Mouse (Mus musculus) lung, embryonic 16.5 days (tissue): ENCODE data around the gene Tut1. TPM values are rescaled to one million over a fixed set of nuclear protein-coding genes. Genes with fewer than 3 reads are reported as not detected.
"Not testable (repeated sequence)": the region's sequence is repeated elsewhere in the genome, so short reads cannot be mapped to it uniquely, and the experiment has no call there.

Source experiments
- ATAC-seq: fragments of 200-750 bp; cut with Nextera tagmentation; 2 replicates; pipeline ENCODE4 v1.8.0; 2017; ENCODE audit warnings: low read depth, mild to moderate bottlenecking, moderate library complexity
- H3K27ac ChIP-seq: fragments of 300-500 bp; sonication (generic); 2 replicates; pipeline ENCODE4 v1.5.1; 2014; ENCODE audit warnings: mild to moderate bottlenecking, control low read depth, low read length
- H3K27me3 ChIP-seq: fragments of 300-500 bp; sonication (generic); 2 replicates; pipeline ENCODE4 v1.6.1; 2014; ENCODE audit warnings: low read depth, low read length, mixed read lengths; ENCODE audit not compliant: control insufficient read depth, insufficient read depth
- H3K36me3 ChIP-seq: fragments of 300-500 bp; sonication (generic); 2 replicates; pipeline ENCODE4 v1.6.1; 2014; ENCODE audit warnings: low read length; ENCODE audit not compliant: control insufficient read depth, insufficient read depth
- H3K4me1 ChIP-seq: fragments of 300-500 bp; sonication (generic); replicated peaks from 2 replicates; pipeline ENCODE4 v1.6.1; 2014; ENCODE audit warnings: low read length, mixed read lengths; ENCODE audit not compliant: control insufficient read depth, insufficient read depth
- H3K4me2 ChIP-seq: fragments of 300-500 bp; sonication (generic); 2 replicates; pipeline ENCODE4 v1.6.1; 2014; ENCODE audit warnings: low read depth, low read length, control low read depth
- H3K4me3 ChIP-seq: fragments of 300-500 bp; sonication (generic); 2 replicates; pipeline ENCODE4 v1.5.1; 2014; ENCODE audit warnings: mild to moderate bottlenecking, low read length, control low read depth
- H3K9ac ChIP-seq: fragments of 300-500 bp; sonication (generic); 2 replicates; pipeline ENCODE4 v1.6.1; 2014; ENCODE audit warnings: low read length, control low read depth
- H3K9me3 ChIP-seq: fragments of 300-500 bp; sonication (generic); 2 replicates; pipeline ENCODE4 v1.6.1; 2016; ENCODE audit warnings: low read length; ENCODE audit not compliant: control insufficient read depth
- WGBS: fragments of 180-500 bp; shearing (Covaris S2); extraction: QIAGEN DNeasy Blood & Tissue Kit; methylation state at CpG from one replicate; pipeline ENCODE4 v1.1.7; 2014; 5-methylcytosine and 5-hydroxymethylcytosine counted together
- polyA plus RNA-seq: library from polyadenylated mRNA; unstranded; fragments of >200 nt; fragmentation: Nextera tagmentation; extraction: Ambion mirVana; gene quantifications from 2 replicates; pipeline ENCODE4 v1.2.1, GENCODE M21; 2015

Tut1 gene
- polyA plus RNA-seq, 1 experiment from 2014 or later: 27.5 TPM

DNA sequence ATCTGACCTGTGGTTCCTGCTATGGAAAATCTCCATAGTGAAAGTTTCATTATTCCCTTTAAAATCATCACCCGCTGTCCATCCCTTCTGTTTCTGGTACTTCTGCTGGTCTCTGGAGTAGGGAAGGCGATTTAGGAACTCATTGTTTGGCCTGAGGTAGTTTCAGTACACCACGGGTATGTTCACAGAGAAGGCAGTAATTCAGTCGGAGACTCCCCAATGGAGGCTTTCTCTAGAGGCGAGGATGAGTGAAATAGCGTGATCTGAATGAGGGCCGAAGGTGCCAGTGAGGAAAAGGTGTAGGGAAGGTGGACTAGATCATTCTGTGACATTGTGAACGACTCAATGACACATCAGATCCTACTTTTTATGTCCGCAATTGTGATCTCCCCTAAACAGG is 524 bp downstream of the Tut1 start:
- Histone ChIP-seq H3K9ac (peak overlapping the region; percentile 81), H3K36me3 (peaks cover 37% of the 10 kb centered on the region), H3K27ac (peak overlapping the region; percentile 76), H3K9me3 (no peaks in the 10 kb centered on the region), H3K4me2 (peak overlapping the region; percentile 71), H3K27me3 (no peaks in the 10 kb centered on the region), H3K4me3 (peak overlapping the region; percentile 79), H3K4me1 (peaks cover 11% of the 10 kb centered on the region)
- 5% methylated on average over 9 of the region's 9 CpGs for WGBS
- ATAC-seq: no peak

DNA sequence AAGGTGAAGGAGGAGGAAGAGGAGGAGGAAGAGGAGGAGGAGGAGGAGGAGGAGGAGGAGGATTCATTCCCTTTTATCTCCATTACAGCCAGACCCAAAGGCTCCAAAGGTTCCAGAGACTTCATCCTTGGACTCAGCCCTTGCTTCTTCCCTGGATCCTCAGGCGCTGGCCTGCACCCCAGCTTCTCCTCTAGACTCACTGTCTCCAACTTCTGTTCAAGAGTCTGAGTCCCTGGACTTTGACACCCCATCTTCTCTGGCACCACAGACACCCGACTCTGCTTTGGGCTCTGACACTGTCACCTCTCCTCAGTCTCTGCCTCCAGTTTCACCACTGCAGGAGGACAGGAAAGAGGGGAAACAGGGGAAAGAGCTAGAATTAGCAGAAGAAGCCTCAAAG is 8.6 kb downstream of the Tut1 start:
- 83% methylated on average over 2 of the region's 2 CpGs for WGBS
- peaks cover 8% of the 10 kb centered on the region for H3K4me1 ChIP-seq
- H3K9ac ChIP-seq: no peak overlapping the region
- no peak overlapping the region for H3K27ac ChIP-seq
- H3K27me3 ChIP-seq: no peaks in the 10 kb centered on the region
- H3K36me3 ChIP-seq: peaks cover 55% of the 10 kb centered on the region
- H3K9me3 ChIP-seq: no peaks in the 10 kb centered on the region
- H3K4me2 ChIP-seq: no peak overlapping the region
- ATAC-seq: no peak
- no peak overlapping the region for H3K4me3 ChIP-seq

DNA sequence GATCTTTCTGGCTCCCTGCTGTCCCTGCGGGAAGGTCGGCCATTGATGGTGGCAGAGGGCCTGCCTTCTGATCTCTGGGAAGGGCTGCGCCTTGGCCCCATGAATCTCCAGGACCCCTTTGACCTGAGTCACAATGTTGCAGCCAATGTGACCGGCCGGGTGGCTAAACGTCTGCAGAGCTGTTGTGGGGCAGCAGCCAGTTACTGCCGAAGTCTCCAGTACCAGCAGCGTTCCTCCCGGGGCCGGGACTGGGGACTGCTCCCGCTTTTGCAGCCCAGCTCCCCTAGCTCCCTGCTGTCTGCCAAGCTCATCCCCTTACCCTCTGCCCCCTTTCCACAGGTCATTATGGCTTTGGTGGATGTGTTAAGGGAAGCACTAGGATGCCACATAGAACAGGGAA is 11.4 kb downstream of the Tut1 start:
- H3K9ac ChIP-seq: no peak overlapping the region; the same call in 1 of the 2 replicates

DNA sequence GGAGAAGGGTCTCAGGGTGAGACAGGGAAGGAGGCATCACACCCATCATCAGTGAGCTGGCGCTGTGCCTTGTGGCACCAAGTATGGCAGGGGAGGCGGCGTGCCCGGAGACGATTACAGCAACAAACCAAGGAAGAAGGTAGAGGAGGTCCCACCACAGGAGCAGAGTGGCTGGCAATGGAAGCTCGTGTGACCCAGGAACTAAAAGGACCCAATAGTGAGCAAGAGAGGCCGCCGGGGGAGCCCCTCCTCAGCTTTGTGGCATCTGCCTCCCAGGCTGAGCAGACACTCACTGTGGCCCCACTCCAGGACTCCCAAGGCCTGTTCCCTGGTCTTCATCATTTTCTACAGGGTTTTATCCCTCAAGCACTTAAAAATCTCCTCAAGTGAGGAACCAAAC is 12.1 kb downstream of the Tut1 start:
- H3K4me1 ChIP-seq: peaks cover 13% of the 10 kb centered on the region
- 66% methylated on average over 8 of the region's 8 CpGs for WGBS
- no peaks in the 10 kb centered on the region for H3K27me3 ChIP-seq
- ATAC-seq: no peak
- H3K9ac ChIP-seq: peak overlapping the region; percentile 65
- H3K9me3 ChIP-seq: no peaks in the 10 kb centered on the region
- peaks cover 54% of the 10 kb centered on the region for H3K36me3 ChIP-seq
- peak overlapping the region; percentile 68 for H3K4me3 ChIP-seq
- H3K4me2 ChIP-seq: peak overlapping the region; percentile 68
- H3K27ac ChIP-seq: peak overlapping the region; percentile 98

More for the DNA sequence above, 11.4 kb downstream of the Tut1 start:
- no peak overlapping the region; the same call in 1 of the 2 replicates for H3K4me3 ChIP-seq
- no peaks in the 10 kb centered on the region for H3K9me3 ChIP-seq
- peaks cover 49% of the 10 kb centered on the region for H3K36me3 ChIP-seq
- H3K4me1 ChIP-seq: peaks cover 13% of the 10 kb centered on the region
- no peak for ATAC-seq
- H3K27me3 ChIP-seq: no peaks in the 10 kb centered on the region
- H3K27ac ChIP-seq: peak overlapping the region; percentile 98; the same call in 1 of the 2 replicates
- 87% methylated on average over 11 of the region's 11 CpGs for WGBS
- H3K4me2 ChIP-seq: no peak overlapping the region

DNA sequence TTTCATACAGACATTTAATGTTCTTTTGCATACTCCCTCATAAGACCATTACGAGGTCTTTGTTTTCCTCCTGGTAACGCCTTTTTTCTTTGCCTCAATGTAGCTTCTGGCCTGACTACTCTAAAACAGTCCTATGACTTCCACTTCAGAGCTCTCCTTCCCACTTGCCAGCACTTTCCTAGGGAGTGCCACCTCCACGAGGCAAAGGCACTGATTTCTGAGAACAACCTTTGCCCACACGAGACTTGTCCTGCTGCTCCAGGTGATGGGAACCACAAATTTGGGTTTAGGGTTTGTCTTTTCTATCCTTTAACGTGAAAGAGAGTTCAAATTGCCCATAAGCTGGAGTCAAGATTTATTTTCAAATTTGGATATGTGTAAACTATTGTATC is 12.5 kb downstream of the Tut1 start:
- Histone ChIP-seq H3K4me2 (peak overlapping the region; percentile 68), H3K4me3 (peak overlapping the region; percentile 68), H3K27me3 (no peaks in the 10 kb centered on the region), H3K9me3 (no peaks in the 10 kb centered on the region), H3K27ac (peak overlapping the region; percentile 98), H3K9ac (peak overlapping the region; percentile 65), H3K36me3 (peaks cover 54% of the 10 kb centered on the region), H3K4me1 (peaks cover 13% of the 10 kb centered on the region)
- WGBS: 28% methylated on average over 5 of the region's 5 CpGs
- no peak for ATAC-seq

DNA sequence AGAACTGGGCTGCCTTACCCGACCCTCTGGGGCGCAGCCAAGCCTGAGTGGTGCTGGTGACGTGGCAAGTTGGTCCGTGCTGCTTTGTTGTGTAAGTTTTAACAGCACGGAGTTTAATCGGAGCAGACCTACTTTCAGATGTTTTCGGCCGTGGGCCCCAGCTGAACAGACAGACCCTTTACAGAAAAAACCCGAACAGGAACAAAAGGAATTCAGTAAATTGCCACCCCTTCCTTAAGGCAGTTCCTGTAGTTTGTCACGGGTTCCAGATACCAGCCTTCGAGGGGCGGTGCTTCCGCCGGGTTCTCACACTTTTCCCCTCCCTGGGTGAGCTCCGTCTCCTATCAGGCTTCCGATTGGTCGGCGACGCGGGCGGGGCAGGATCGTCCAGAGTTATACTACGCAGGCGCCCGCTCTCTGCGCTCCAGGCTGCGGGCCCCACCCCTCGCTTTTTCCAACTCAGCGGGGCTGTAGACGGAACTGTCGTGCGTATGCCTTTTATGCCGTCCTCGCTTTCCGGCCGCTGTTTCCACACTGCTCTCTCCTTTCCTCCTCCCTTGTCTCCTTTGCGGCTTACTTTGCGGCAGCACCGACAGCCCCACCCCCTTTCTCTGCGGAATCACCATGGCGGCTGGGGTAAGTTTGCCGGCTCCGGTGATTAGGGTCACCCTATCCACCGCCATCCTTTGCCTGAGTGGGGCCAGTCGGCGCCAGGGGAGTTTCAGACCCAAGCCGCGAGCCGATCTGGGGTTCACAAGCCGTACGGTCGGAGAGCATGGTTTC is 13.1 kb downstream of the Tut1 start, which contains the start of gene Eef1g:
Eef1g (plus strand) TSS at position 452 of the 783 bp plus-strand sequence.
- H3K4me3 ChIP-seq: peak within 1 kb of the TSS; percentile 83
- peaks cover 57% of the 10 kb centered on the region for H3K36me3 ChIP-seq
- H3K4me1 ChIP-seq: peaks cover 13% of the 10 kb centered on the region
- no peaks in the 10 kb centered on the region for H3K9me3 ChIP-seq
- H3K27ac ChIP-seq: peak within 1 kb of the TSS; percentile 98
- H3K4me2 ChIP-seq: peak within 1 kb of the TSS; percentile 68
- under 1% methylated on average over 52 of the region's 52 CpGs for WGBS
- ATAC-seq: peak; percentile 100
- no peaks in the 10 kb centered on the region for H3K27me3 ChIP-seq
- peak within 1 kb of the TSS; percentile 87 for H3K9ac ChIP-seq

DNA sequence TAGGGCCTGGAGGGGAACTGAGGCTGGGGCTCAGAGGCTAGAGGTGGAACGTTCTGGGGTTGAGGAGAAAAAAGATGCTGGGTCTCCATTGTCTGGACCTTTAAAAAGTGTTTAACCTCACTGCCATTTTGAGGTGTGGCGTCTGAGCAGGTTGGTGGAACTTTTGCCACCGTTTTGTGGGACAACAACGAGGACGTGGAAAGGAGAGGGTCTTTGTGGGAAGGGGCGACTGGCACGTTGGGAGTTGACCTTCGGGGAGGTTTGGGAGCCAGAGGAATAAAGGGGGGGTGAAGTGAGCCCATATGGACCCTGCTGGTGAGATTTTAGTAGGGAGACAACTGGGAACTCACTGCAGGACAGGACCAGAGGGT is 13.7 kb downstream of the Tut1 start:
- no peaks in the 10 kb centered on the region for H3K27me3 ChIP-seq
- H3K4me2 ChIP-seq: peak overlapping the region; percentile 62
- H3K4me3 ChIP-seq: peak overlapping the region; percentile 83
- no peaks in the 10 kb centered on the region for H3K9me3 ChIP-seq
- peaks cover 13% of the 10 kb centered on the region for H3K4me1 ChIP-seq
- no peak for ATAC-seq
- H3K36me3 ChIP-seq: peaks cover 58% of the 10 kb centered on the region
- peak overlapping the region; percentile 76 for H3K27ac ChIP-seq
- H3K9ac ChIP-seq: peak overlapping the region; percentile 87
- 0% methylated on average over 8 of the region's 8 CpGs for WGBS

DNA sequence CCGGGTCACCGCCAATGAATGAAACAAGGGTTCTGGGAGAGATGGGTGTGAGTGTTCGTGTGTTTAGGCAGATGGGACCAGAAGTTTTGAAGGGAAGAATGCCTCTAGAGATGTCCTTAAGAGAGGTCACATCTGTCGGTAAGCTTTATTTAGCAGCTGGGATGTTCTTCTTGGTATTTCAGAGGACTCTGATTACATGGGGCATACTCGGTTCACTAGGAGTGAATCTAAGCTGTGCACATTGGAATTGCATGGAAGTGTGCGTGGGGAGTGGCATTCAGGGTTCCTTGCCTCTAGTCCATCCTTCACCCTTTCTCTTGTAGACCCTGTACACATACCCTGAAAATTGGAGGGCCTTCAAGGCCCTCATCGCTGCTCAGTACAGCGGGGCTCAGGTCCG is 14.2 kb downstream of the Tut1 start:
- no peak for ATAC-seq
- H3K4me3 ChIP-seq: peak overlapping the region; percentile 83
- H3K9me3 ChIP-seq: no peaks in the 10 kb centered on the region
- under 1% methylated on average over 9 of the region's 9 CpGs for WGBS
- peak overlapping the region; percentile 87 for H3K9ac ChIP-seq
- H3K4me2 ChIP-seq: peak overlapping the region; percentile 62
- H3K27ac ChIP-seq: peak overlapping the region; percentile 76
- peaks cover 58% of the 10 kb centered on the region for H3K36me3 ChIP-seq
- H3K4me1 ChIP-seq: peaks cover 13% of the 10 kb centered on the region
- H3K27me3 ChIP-seq: no peaks in the 10 kb centered on the region

DNA sequence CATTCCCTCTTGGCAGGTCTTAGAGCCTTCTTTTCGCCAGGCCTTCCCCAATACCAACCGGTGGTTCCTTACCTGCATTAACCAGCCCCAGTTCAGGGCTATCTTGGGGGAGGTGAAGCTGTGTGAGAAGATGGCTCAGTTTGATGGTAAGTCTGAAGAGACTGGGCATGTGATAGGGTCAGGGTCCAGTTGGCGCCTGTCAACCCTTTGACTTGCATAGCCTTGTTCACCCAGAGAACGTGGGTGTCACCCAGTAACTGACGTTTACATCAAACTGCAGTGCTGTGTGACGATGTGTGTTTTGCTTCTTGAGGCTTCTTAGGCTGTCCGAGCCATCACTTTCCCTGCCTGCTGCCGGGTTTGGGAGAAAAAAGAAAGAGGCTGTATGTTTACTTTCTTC is 18.8 kb downstream of the Tut1 start:
- not testable (repeated sequence) for ATAC-seq, H3K27ac ChIP-seq, H3K4me1 ChIP-seq, H3K9ac ChIP-seq, H3K9me3 ChIP-seq, H3K27me3 ChIP-seq, H3K4me2 ChIP-seq, H3K4me3 ChIP-seq
- H3K36me3 ChIP-seq: peaks cover 65% of the 10 kb centered on the region
- WGBS: 69% methylated on average over 8 of the region's 8 CpGs
